Mouse (Mus musculus): ENCODE results near the gene Hhip.

DNA sequence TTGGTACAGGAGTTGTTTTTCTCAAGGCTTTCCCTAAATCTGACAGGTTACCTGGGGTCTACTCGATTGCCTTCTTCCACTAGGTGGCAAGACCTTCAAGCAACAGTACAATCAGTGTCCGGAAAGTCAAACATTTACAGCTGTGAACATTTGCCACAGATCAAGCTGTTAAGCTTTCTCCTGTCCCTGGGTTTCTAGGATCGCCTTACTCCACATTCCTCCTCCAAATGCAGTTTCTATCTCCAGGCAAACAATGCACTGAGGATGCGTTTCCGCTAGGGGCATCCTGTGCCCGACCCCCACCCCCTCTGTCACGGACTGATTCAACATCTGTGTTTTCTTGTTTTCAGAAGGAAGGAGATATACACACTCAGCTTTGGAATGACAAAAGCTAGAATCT is 122.0 kb downstream of the Hhip start:
- no peak for TF ChIP-seq CTCF (IDR thresholded peaks at IDR 0.05; ENCODE audit: low read depth)
- TF ChIP-seq EP300 (IDR thresholded peaks at IDR 0.05; ENCODE audit: low read depth): no peak
